Mouse (Mus musculus) small intestine, adult 2 months (tissue): ENCODE results near the gene Ddx20.

Source experiments
- CTCF ChIP-seq: fragments of 200-500 bp; IDR thresholded peaks from 2 replicates; pipeline ENCODE4 v1.5.1; 2012; ENCODE audit warnings: low read depth, mild to moderate bottlenecking, control low read depth, inconsistent platforms, low read length, moderate library complexity, mixed read lengths; ENCODE audit not compliant: insufficient replicate concordance, insufficient read length; ENCODE audit errors: extremely low read depth
- POLR2A ChIP-seq: fragments of 200-500 bp; IDR thresholded peaks from 2 replicates; pipeline ENCODE4 v1.6.1; 2012; ENCODE audit warnings: low read depth, mild to moderate bottlenecking, control low read depth, inconsistent platforms, low read length, moderate library complexity

DNA sequence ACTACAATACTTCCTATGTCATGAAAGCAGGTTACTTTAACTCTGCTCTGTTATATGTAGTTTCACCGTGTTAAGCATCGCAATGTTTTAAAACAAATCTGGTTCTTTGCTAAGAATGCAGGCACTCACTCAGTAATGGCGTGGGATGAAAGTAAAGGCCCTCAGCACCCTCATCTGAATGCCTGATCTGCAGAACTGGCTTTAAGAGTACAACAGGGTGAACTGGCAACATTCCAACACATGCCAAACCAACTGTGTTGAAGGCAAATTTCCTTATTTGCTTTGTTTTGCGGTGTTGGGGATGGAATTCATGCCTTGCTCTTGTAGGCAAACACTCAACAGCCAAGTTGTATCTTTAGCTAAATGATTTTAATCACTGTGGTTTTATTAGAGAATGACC is 46.2 kb upstream of the Ddx20 start:
- no peak for TF ChIP-seq POLR2A
- no peak for TF ChIP-seq CTCF
